Mouse (Mus musculus) brain, embryonic 14.5 days (tissue): ENCODE measurements around the gene Mog.

Experiments
- CTCF ChIP-seq: fragments of 200-500 bp; IDR thresholded peaks from 2 replicates; pipeline ENCODE4 v1.5.1; 2012; ENCODE audit warnings: inconsistent platforms, mild to moderate bottlenecking, moderate library complexity, borderline replicate concordance; ENCODE audit not compliant: insufficient read depth, insufficient read length; ENCODE audit errors: extremely low read depth
- POLR2A ChIP-seq: fragments of 200-500 bp; IDR thresholded peaks from 2 replicates; pipeline ENCODE4 v1.6.1; 2012; ENCODE audit warnings: mild to moderate bottlenecking, inconsistent platforms, borderline replicate concordance; ENCODE audit not compliant: poor library complexity, insufficient read depth, insufficient read length, severe bottlenecking; ENCODE audit errors: extremely low read depth

DNA sequence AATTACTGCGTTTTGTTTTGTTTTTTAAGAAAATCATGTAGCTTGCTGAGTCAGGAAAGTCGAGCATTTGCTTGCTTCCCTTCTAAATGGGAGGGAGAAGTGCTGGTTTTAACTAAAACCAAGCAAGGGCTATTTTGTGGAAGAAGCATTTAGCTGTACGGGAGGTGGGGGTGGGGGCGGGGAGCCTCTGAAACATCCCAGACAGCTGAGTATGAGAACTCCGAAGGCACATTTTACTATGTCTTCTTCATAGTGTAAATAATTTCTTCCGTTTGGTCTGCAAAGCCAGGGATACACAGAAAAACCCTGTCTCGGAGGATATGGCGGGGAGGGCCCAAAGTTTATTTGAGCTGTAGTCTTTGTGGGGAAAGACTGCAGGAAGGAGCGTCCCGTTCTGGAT, 5.0 kb upstream of the Mog start:
- TF ChIP-seq CTCF (no peak), POLR2A (no peak)
